ENCODE assay signal across 12 mouse cellular contexts in genomic region chr12:117585390-117585789, GRCm38 (mm10).
DNase-seq lines count a peak whose midpoint lies in the region; ATAC-seq and TF ChIP-seq lines count a peak whose summit lies in the region.
"Had no signal": no experiment of that assay in that cellular context is flagged by ENCODE, and none has a peak within 500 bp of the region (broad histone marks: within the 10 kb centered on the region; RNA-seq: fewer than 3 reads in every experiment).

No protein-coding gene starts in this region.

- H3K9me3 ChIP-seq in liver, embryonic 12.5 days (replicated peaks) = no peaks in the 10 kb centered on the region
- H3K9me3 ChIP-seq: embryonic facial prominence, embryonic 13.5 days; embryonic facial prominence, embryonic 15.5 days; forebrain, embryonic 10.5 days; forebrain, embryonic 12.5 days had no signal

- no peak overlapping the region for H3K9ac ChIP-seq in liver, embryonic 12.5 days
- H3K9ac ChIP-seq: embryonic facial prominence, embryonic 13.5 days; embryonic facial prominence, embryonic 15.5 days; forebrain, embryonic 12.5 days had no signal

- H3K4me3 ChIP-seq in left cerebral cortex, adult 2 months = no peak overlapping the region
- H3K4me3 ChIP-seq in liver, embryonic 12.5 days = no peak overlapping the region
- H3K4me3 ChIP-seq: embryonic facial prominence, embryonic 13.5 days; embryonic facial prominence, embryonic 15.5 days; erythroblast, embryonic 14.5 days; forebrain, embryonic 10.5 days; forebrain, embryonic 12.5 days had no signal

- H3K27ac ChIP-seq in left cerebral cortex, adult 2 months = peak overlapping the region; percentile 33
- H3K27ac ChIP-seq in liver, embryonic 12.5 days = no peak overlapping the region
- H3K27ac ChIP-seq: embryonic facial prominence, embryonic 13.5 days; embryonic facial prominence, embryonic 15.5 days; forebrain, embryonic 10.5 days; forebrain, embryonic 12.5 days had no signal

- 21% methylated on average over 2 of the region's 2 CpGs for WGBS in liver, embryonic 12.5 days (ENCODE audit: insufficient replicate concordance)

- peaks cover 4% of the 10 kb centered on the region; the same call in 1 of the 2 replicates for H3K4me1 ChIP-seq in liver, embryonic 12.5 days
- H3K4me1 ChIP-seq: embryonic facial prominence, embryonic 13.5 days; embryonic facial prominence, embryonic 15.5 days; forebrain, embryonic 12.5 days had no signal

- peak; percentile 44; the same call in 1 of the 2 replicates for ATAC-seq in liver, embryonic 12.5 days
- ATAC-seq in megakaryocyte progenitor cell, adult 5-6 weeks (replicated peaks; ENCODE audit: poor library complexity) = peak; percentile 45

- H3K4me2 ChIP-seq in liver, embryonic 12.5 days = no peak overlapping the region
- H3K4me2 ChIP-seq: embryonic facial prominence, embryonic 13.5 days; embryonic facial prominence, embryonic 15.5 days; forebrain, embryonic 12.5 days had no signal

- no peaks in the 10 kb centered on the region for H3K27me3 ChIP-seq in liver, embryonic 12.5 days (replicated peaks)
- H3K27me3 ChIP-seq: embryonic facial prominence, embryonic 13.5 days; embryonic facial prominence, embryonic 15.5 days; forebrain, embryonic 12.5 days had no signal

- intact Hi-C loops in left cerebral cortex, adult 2 months (cut with DNase I) = loop anchor here (2.0 kb wide), 1 partner anchor 51 kb away; no protein-coding TSS in a partner anchor
- intact Hi-C loops in left cerebral cortex, postnatal 4 days (cut with DNase I) = loop anchor here (5.0 kb wide), 1 partner anchor 177 kb away; no protein-coding TSS in a partner anchor

- no peak for DNase-seq in left cerebral cortex, adult 2 months (ENCODE audit: extremely low spot score in 1 of 2, low spot score in 2 of 2)
- no peak for DNase-seq in left cerebral cortex, postnatal 4 days
- no peak for DNase-seq in liver
- no peak for DNase-seq in lung, postnatal 14 days
- DNase-seq in gastrocnemius, postnatal 25 days = no peak

- TF ChIP-seq CTCF in left cerebral cortex, adult 2 months (IDR thresholded peaks at IDR 0.05) = no peak

- no peaks in the 10 kb centered on the region for H3K36me3 ChIP-seq in liver, embryonic 12.5 days
- H3K36me3 ChIP-seq: embryonic facial prominence, embryonic 15.5 days; forebrain, embryonic 10.5 days; forebrain, embryonic 12.5 days had no signal
